Mouse (Mus musculus) gastrocnemius, adult 2 months (tissue): ENCODE results near the gene Fndc3b. TPM values are rescaled to one million over a fixed set of nuclear protein-coding genes. Genes with fewer than 3 reads are reported as not detected.

Experiments
- DNase-seq: peaks from one replicate; pipeline ENCODE4 v3.0.0; 2022
- H3K27ac ChIP-seq: fragments of 200-600 bp; 2 replicates; pipeline ENCODE4 v1.8.1; 2022; ENCODE audit warnings: mild to moderate bottlenecking
- H3K4me3 ChIP-seq: fragments of 200-600 bp; 2 replicates; pipeline ENCODE4 v1.8.1; 2022; ENCODE audit warnings: mild to moderate bottlenecking, moderate library complexity
- CTCF ChIP-seq: fragments of 200-600 bp; IDR thresholded peaks from 2 replicates; pipeline ENCODE4 v1.8.1; 2022; ENCODE audit warnings: antibody characterized with exemption, mild to moderate bottlenecking, moderate library complexity
- intact Hi-C: fragments of 180-260 bp; cut with DNase I; formaldehyde crosslinking; loops from one replicate; pipeline ENCODE4 v1.15.1; 2025
- total RNA-seq, 2 experiments: library from RNA; stranded (reverse); gene quantifications; 2 replicates each; pipeline ENCODE4 v1.2.3; 2021

Fndc3b gene
- total RNA-seq, 2 experiments from 2014 or later, result 13.8 to 24.9 TPM

DNA sequence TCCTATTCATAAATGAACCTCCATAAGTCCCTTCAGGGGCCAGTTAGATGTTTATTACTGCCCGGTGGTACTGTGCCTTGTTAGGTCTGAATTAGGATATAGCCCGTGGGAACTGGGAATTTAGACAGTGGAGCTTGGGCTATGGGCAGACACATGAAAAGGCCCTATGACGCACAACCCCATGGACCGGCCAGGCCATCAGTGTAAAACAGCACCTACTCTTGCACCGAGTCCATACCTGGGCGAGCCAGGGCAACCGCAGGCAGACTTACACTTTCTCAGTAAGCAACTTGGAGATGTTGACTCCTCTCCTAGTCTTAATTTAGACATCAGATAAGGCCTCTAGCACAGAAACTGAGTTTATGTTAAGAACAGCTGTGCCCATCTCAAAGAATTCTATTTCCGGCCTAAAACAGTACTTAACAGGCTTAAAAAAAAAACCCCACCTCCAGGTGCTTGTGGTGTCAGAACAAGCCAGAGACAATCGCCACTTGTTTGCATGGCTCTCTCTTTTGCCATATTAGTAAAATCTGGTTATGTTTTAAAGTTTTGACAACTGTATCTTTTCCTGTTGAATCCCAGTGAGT lies 248.7 kb downstream of the Fndc3b start:
- intact Hi-C loops, result loop anchor here (10.0 kb wide), 4 partner anchors 118 to 642 kb away; no protein-coding TSS in a partner anchor
- TF ChIP-seq CTCF, result no peak
- DNase-seq, result no peak
- no peak overlapping the region for H3K27ac ChIP-seq
- no peak overlapping the region for H3K4me3 ChIP-seq

DNA sequence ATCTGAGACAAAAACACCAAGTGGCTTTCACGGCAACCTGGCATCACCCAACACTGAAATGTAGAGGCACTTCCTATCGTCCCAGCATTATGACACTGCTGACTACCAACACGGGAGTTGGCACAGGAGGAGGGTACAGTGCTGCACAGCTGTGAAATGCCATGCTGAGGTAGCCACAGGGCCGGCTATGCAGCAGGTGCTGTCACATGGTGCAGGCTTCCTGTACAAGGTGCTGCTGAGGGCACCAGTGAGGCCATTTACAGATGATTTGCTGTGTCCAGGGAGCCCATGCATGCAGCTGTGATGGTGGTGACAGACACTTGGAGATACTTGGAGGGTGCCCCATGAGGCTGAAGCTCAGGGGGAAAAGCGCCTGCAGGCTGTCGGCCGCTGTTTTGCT lies 249.2 kb downstream of the Fndc3b start:
- H3K27ac ChIP-seq, result no peak overlapping the region
- no peak overlapping the region for H3K4me3 ChIP-seq
- intact Hi-C loops, result loop anchor here (10.0 kb wide), 4 partner anchors 117 to 643 kb away; no protein-coding TSS in a partner anchor
- no peak for TF ChIP-seq CTCF
- DNase-seq, result no peak

GRCm38 (mm10) chr3:27461037-27461436 lies 250.1 kb downstream of the Fndc3b start:
- Histone ChIP-seq H3K27ac (no peak overlapping the region), H3K4me3 (no peak overlapping the region)
- peak; percentile 91 for TF ChIP-seq CTCF
- intact Hi-C loops, result loop anchor here (10.0 kb wide), 4 partner anchors 116 to 644 kb away; no protein-coding TSS in a partner anchor
- peak; percentile 77 for DNase-seq

DNA sequence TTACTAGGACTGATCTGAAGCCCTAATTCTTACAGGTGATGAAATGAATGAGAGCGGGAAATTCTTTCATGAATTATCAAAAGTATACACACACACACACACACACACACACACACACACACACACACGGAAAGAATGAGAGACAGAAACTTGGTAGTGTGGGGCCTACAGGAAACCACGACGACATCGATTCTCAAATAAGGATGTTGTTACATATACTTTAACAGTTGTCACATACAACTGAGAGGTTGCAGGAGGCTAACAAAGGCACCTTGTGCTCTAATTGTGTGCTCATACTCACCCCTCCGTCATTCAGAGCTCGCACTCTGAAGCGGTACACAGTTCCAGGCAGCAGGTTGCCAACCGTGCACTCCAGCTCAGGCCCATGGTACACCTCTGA lies 252.7 kb downstream of the Fndc3b start:
- Histone ChIP-seq H3K4me3 (no peak overlapping the region), H3K27ac (no peak overlapping the region)
- TF ChIP-seq CTCF, result no peak
- intact Hi-C loops, result no loop called here
- DNase-seq, result no peak

DNA sequence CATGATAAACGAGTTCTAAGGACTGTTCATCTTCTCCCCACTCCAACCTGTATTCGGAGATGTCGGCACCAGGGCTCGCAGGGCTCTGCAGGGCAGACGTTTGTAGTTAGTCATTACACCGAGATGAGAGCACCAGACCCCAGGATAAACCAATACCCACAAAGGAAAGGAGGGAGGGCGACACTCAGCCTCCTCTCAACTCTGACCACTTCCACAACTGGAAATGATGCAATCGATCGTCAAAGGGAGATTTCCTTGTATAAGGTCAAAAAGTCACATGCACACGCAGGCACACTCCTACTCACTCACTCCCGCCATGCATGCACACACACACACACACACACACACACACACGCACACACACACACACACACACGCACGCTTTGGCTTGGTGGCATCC lies 254.6 kb downstream of the Fndc3b start:
- no peak for TF ChIP-seq CTCF
- no peak overlapping the region for H3K4me3 ChIP-seq
- no peak for DNase-seq
- no peak overlapping the region for H3K27ac ChIP-seq
- intact Hi-C loops, result no loop called here

GRCm38 (mm10) chr3:27454402-27455195 lies 256.5 kb downstream of the Fndc3b start:
- intact Hi-C loops, result no loop called here
- no peak overlapping the region for H3K27ac ChIP-seq
- TF ChIP-seq CTCF, result no peak
- no peak overlapping the region for H3K4me3 ChIP-seq
- DNase-seq, result no peak

GRCm38 (mm10) chr3:27453453-27454098 lies 257.5 kb downstream of the Fndc3b start:
- no peak for DNase-seq
- TF ChIP-seq CTCF, result peak; percentile 25; the same call in 1 of the 2 replicates
- Histone ChIP-seq H3K27ac (no peak overlapping the region), H3K4me3 (no peak overlapping the region)
- intact Hi-C loops, result no loop called here

- no peak for TF ChIP-seq CTCF
- intact Hi-C loops, result no loop called here
- DNase-seq, result no peak
- no peak overlapping the region for H3K27ac ChIP-seq
- H3K4me3 ChIP-seq, result no peak overlapping the region
Observed at GRCm38 (mm10) chr3:27449447-27449846, 261.7 kb downstream of the Fndc3b start.

DNA sequence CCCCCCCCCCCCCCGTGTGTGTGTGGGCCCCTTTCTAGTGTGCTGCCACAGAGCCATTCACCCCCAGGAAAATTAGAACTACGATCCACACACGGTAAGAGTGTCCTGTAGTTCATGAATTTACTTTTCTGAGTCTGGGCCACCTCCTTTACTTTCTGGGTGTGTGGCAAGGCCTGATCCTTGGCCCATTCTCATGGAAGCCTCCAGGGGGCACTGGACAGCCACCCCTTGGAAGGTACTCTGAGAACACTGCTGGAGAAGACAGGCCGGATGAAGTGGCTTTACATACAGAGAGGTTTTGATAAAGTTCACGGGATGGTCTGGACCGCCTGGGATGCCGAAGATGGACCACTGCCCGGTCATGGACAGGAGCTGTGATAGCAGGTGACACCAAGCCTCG lies 262.7 kb downstream of the Fndc3b start:
- H3K4me3 ChIP-seq, result no peak overlapping the region
- TF ChIP-seq CTCF, result peak; percentile 46; the same call in 1 of the 2 replicates
- DNase-seq, result no peak
- intact Hi-C loops, result no loop called here
- H3K27ac ChIP-seq, result no peak overlapping the region

- intact Hi-C loops, result no loop called here
Observed at GRCm38 (mm10) chr3:27439704-27440103, 271.4 kb downstream of the Fndc3b start.

GRCm38 (mm10) chr3:27435096-27435620 lies 275.9 kb downstream of the Fndc3b start:
- Histone ChIP-seq H3K27ac (no peak overlapping the region), H3K4me3 (no peak overlapping the region)
- TF ChIP-seq CTCF, result no peak
- DNase-seq, result no peak
- intact Hi-C loops, result no loop called here

More at GRCm38 (mm10) chr3:27439704-27440103, 271.4 kb downstream of the Fndc3b start:
- H3K4me3 ChIP-seq, result no peak overlapping the region
- DNase-seq, result no peak
- H3K27ac ChIP-seq, result no peak overlapping the region
- no peak for TF ChIP-seq CTCF

DNA sequence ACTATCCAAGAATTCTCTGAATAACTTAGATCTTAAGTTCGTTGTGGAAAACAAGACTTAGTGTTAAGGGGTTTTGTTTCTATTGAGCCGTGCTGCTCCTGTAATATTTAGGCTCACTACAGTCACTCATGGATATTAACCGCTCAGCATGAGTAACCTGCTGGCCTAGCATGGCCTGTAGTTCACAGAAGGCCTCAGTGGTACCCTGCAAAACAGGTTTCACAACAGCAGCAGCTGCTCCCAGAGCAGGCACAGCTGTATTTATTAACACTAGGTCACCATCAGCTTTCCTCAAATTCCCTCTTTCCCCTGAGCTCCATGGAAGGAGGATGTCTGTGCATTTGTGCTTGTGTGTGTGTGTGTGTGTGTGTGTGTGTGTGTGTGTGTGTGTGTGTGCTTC lies 278.1 kb downstream of the Fndc3b start:
- Histone ChIP-seq H3K4me3 (no peak overlapping the region), H3K27ac (no peak overlapping the region)
- DNase-seq, result no peak
- intact Hi-C loops, result no loop called here
- TF ChIP-seq CTCF, result no peak

DNA sequence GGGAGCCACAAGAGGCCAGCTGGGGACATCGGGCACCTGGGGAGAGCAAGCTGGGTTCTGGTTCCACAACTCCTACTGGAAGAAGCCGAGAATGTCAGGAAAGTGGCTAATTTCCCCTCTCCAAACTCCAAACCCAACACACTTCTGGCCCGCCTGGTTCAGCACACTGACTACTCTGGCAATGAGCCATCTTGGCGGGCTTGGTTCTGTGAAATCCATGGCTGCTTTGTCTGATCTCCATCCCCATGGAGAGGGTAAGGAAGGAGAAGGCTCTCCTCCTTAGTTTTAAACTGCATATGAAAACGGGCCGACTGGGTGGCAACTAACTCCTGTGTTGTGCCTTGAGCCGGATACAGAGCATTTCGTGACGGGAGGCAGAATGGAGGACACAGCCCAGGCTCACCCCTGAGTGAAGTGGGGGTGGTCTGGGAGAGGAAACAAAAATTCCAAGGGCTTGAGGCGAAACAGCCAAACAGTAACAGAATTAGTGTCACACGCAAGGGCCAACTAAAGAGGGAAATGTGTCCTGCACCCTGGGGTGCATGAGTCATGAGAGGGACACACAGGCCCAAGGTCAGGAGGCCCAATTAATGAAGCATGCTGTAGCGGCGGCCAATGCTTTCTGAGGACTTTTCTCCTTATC lies 280.4 kb downstream of the Fndc3b start:
- TF ChIP-seq CTCF, result no peak
- intact Hi-C loops, result no loop called here
- peak; percentile 62 for DNase-seq
- H3K4me3 ChIP-seq, result no peak overlapping the region
- no peak overlapping the region; the same call in 1 of the 2 replicates for H3K27ac ChIP-seq
